Mouse (Mus musculus) adrenal gland, adult 18-20 months (tissue): ENCODE measurements at regions not wholly inside any gene's neighbourhood (a gene's known extent, or its start where the extent isn't known, plus 50 kb on each side); places are given as distances from the start of the nearest gene placed in this dataset.

Source experiments
- DNase-seq, 2 experiments: peaks; one replicate each; pipeline ENCODE4 v3.0.0; 2021 to 2022; ENCODE audit warnings: low spot score in 2 of 2

DNA sequence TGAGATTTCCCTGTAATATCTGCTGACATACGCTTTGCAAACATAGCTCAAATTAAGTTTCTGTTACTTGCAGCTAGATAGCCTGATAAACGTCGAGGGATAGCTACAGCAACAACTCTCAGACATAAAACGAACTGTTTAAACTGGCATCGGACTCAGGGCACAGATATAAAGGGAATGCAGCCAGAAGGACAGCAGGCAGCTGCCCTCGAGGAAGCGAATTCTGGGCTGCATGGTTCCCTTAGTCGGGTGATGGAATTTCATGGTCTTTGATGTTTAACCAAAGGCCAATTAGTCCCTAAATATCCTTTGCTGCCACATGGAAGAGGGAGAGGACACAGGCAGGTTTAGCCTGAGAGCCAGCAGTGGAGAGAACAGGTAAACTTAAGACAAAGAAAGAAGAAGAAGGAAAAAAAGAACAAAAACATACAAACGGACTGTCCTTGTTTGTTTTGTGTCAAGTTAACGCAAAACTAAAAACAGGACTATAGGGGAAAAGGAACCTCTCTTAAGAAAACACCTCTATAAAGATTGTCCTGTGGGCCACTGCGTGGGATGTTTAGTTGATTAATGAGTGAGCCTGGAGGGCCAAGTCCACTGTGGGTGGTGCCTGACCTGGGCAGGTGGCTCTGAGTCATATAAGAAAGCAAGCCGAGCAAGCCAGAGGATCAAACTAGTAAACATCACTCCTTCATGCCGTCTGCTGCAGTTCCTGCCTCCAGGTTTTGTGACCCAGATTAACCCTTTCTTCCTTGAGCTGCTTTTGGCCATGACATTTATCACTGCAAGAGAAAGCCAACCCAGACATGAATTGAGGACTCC lies 255.5 kb downstream of the Gm4791 start:
- DNase-seq: no peak

DNA sequence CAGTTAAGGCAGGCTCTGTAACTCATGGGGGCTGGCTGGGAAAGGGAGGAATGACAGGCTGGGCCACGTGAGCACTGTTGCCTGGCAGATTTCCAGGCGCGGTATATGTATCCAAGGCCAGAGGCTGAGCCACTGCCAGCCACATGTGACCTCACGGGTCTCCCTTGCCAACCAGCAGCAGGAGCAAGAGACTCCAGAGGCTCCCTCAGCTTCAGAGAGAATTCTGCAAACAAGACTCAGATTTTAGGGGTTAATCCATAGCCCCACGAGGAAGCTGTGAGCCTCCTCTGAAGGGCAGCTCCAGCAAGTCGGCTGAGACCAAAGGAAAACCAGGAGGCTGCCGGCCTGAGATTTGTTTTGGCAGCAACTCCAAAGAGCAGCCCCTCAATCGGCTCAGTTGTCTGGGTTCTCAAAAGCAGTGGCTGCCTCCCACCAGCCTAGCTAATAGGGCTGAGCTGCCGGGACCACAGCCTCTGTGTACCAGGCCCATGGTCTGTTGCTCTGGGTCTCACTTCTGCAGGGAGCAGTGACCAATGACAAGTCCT lies 264.0 kb upstream of the Cadm1 start:
- DNase-seq: peak; percentile 56 to 60

DNA sequence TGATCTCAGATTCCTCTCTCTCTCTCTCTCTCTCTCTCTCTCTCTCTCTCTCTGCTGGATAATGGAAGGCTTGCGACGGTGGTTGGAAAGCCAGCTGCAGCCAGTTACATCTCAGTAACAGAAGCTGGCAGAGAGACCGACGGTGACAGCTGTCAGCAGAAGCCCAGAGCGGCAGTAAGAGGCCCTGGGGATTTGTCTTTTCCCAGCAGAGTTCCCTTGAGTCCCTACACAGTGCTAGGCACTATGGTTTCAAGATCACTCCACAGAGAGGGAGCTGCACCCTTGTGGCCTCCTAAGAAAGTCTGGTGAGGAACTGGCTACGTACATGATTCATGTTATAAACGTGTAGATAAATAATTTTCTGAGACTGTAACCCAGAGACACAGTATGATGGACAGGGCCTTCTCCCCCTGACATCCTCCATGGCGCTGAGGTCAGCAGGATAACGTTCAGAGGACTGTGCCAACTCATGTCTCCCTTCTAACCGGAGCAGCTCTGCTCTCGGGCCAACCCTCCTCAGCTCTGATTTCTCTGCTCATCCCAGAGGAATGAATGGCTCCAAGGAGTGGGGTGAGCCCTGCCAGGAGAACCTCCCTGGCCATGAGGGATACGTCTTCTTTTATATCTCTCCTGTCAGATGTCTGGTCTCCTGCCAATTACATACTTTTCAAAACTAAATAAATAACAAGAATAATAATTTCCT lies 253.5 kb upstream of the Cadm1 start:
- DNase-seq: no peak

DNA sequence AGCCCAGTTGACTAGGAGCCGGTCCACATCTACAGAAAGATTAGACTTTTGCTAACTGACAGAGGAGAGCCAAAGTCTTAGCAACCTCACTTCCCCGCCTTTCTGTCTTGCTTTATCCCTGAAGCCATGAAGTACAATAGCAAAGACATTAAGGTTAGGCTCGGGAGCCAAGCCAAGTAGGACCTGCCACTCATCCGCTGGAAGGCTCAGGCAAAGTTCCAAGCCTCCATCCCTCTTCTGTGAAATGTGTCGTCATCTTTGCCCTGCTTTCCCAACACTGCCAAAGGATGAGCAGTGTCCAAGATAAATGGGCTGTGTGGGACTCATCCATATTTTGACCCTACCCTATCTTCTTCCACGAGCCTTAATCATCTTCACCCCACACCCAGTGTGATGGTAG lies 250.6 kb upstream of the Cadm1 start:
- peak in 1 of 2 experiments; percentile 9 for DNase-seq

DNA sequence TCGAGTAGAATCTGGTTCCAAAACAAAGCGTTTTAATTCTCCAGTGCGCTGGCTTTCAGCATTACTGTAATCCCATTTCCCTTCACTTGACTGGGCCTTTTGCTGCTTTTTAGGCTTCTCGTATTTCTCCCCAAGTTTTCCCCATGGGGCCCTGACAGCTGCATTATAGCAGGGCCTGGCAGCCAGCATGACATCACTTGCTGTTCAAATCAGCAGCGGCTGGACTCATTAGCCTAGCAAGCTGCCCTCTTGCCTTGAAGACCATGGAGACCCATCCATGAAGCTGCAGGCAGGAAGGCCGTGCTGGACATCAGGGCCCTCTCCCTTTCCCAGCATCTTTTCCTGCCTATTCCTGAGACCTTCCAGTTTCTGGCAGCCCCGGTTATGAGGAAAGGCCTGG lies 249.8 kb upstream of the Cadm1 start:
- DNase-seq: no peak

DNA sequence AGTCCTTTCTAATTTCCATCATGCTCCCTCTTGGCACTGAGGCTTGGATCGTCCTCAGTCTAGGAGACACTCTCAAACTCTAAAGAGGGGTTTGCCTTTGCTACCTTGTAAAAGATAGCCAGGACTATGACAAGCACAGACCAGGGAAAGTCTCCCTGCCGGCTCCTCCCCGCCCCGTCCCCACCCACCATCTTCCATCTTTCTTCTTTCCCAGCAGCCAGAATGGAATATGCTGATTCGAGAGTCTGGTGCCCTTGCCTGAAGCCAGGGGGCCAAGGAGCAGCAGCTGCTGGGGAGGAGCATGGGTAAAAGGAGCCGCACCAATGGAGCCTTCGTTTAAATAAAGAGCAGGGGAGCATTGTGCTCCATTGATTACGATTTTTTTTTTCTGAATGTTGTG lies 249.4 kb upstream of the Cadm1 start:
- DNase-seq: no peak

DNA sequence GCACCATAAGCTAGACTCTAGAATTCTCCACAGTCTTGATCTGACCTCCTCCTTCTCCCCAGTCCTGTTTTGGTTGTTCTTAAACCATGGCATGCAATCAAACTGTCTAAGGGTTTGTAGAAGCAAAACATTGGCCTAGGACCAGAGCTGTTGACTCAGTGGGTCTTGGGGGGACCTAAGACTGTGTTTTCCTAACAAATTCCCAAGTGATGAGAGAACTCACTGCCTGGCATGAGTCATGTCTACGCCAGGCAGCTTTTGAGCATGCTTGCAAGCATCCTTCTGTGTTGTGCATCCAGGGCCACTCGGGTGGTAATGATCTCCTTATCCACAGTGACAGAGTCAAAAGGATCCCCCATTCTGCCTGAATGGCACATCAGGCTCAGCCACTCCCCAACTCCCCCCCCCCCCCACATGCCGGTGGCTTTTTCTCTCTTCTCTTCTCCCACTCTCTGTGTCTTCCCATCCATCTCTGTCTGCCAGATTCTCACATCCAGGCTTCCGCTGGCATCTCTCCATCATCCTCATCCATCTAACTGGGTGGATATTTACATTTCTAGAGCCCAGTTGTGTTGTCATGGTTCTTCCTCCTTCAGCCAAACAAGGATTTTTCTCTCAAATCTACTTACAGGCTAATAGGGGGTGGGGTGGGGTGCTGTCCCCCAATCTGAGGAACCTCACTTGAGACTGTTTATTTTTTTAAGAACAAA lies 246.1 kb upstream of the Cadm1 start:
- no peak for DNase-seq

DNA sequence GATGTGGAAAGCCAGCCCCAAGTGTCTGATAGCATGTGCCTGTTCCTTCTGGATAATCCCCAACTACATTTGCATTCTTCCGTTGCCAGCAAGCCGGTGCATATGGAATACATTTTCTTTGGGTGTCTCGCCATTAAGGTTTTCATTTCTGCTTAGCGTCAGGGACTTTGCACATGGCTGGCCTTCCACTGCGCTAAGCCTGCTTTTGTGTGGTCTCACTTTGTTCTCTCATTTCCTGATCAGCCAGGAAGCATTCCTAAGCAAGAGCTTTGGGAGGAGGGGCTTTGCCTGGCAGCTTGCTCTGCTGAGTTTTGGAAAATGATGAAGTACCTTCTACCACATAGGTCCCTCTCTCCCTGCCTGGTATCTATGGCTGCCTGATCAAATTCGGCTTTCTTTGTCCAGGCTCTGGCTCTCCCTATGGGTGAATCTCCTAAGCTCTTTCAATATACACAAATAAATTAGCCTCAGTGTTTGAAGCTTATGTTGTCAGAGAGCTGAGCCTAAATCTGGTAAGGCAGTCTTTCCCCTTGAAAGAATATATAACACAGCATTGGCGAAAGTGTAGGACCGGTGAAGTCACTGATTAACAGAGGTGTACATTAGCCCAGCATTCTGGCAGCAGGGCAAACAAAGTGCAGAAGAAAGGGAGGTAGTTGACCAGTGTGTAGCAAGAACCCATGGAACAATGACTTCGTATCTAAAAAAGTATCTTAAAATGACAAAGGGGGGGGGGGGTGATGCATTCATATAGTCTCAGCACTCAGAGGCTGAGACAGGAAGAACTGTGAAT lies 242.8 kb upstream of the Cadm1 start:
- DNase-seq: no peak

DNA sequence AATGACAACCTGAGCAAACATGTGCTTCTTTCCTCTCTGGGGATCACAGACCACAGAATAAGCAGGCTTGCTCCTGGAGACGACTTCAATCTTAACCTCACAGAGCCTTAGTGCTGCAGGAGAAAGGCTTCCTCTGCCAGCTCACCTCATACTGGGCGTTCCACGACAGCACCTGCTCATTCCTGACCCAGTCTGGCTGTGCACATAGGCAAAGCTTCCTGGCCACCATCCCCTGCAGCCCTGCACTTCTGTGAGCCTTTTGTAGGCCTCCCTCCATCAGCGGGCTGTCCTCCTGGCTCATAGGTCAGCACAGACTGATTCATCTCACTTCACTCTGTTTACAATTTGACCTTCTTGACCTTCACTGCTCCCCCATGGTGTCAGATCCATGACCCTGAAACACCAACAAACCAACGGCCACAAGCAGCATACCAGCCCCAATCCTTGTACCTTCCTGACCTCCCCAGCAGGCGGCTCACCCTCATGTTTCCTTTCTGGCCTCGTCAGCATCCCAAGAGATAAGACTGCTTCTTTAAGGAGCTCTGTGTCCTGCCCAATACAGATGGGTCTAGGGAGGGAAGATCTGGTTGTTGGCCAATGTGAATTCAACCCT lies 241.3 kb upstream of the Cadm1 start:
- no peak for DNase-seq

DNA sequence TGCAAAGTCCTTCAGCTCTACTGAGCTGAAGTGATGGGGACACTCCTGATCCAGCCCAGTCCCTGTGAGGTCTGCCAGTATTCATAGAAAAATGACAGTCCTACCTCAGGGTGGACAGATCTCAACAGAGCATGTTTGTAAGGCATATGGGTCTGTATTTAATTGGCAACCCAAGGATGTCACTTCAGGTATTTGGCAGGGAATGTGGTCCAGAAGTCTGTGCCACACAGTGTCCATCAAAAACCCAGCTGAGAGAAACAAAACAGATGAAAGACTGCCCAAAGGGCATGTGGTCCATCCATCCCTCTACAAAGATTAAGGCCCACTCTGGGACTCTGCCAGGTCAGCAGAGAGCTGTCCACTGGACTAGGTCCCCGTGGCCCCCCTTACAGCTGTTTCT lies 229.3 kb upstream of the Cadm1 start:
- DNase-seq: no peak

DNA sequence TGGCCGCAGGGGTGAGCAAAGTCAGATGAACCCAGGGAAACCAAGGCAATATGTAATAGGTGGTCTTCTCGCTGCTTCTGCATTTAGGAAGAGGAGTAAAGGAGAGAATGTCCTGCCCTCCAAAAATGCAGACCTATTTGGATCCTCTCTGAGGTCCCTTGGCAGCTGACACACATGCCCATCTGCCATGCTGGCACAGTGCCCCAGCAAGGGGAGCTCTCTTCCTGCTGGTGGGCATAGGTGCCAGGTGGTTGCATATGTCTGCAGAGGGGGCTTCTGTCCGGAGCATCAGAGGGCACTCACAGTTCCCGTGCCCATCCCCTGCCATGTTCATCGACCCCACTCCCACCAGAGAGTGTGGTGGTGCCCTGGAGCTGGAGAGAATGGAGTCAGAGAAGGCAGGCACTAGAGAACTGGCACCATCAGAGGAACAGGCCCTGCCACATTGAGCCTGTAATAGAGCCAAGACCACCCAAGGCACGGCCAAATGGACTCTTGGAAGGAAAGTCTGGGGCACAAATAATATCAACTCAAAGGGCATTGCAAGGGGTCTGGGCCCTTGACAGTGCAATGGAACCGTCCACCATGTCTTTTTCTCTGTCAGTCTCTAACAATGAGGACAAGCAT lies 222.7 kb upstream of the Cadm1 start:
- DNase-seq: no peak

DNA sequence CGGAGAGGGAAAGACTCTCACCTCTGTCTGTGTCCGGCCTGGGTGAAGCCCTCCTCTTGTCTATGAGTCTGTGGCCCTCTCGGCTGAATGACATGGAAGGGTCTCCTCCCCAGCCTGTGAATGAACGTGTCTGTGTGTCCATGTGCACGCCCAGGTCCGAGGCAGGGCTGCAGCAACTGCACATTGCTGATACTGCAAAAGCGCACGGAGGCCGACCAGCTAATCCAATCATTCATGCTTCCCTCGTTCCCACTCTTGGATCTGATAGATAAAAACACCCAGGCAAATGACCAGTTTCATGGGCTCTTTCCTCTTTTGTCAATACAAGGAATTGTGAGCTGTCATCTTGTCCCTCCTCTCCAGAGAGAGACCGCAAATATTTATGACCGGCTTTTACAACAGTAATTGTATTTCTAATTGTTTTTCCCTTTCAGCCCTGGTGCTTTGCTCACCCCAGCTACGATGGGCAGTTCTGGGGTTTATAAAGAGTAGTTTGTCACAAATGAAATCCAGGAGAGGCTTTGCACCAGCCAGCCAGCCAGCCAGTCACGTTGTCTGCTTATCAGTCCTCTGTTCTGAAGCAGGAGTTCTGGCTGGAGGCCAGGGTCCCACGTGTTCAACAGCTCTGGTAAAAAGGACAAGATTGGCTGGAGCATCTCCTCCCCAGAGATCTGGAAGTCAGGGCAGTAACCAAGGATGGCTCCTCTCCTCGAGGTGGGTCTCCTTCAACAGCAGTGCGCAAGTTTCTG lies 222.0 kb upstream of the Cadm1 start:
- DNase-seq: peak; percentile 28 to 30

DNA sequence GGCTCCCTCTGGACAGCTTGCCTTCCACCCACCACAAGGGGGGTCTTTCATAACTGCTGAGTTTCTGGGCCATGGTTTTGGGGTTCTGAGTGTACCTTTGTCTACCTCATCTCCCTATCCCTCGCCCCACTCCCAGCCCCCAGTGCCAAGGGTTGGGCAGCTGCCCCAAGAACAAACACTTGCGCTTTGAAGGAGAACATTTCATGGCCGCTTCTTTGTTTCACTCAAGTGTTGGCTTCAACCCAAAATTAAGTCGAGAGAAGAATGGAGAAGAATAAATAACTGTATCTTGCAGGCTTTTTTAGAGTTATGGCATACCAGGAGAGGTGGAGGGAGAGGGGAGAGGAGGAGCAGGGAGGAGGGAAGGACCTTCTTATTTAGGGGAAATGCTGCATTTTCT lies 216.5 kb upstream of the Cadm1 start:
- no peak for DNase-seq

DNA sequence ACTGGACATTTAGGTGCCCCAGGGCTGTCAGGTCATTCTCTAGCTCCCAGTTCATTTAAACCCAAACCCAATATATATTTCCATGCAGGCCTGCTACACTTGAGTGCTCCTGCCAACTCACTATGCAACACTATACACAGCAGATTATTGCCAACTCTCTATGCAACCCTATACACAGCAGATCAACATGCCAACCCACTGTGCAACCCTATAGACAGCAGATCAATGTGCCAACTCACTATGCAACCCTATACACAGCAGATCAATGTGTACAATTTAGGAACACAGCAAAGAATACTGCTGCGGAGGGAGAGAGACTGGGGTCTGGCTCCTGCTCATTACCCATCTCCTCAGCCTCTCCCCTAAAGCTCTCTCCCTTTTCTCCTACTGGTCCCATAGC lies 215.7 kb upstream of the Cadm1 start:
- DNase-seq: no peak

DNA sequence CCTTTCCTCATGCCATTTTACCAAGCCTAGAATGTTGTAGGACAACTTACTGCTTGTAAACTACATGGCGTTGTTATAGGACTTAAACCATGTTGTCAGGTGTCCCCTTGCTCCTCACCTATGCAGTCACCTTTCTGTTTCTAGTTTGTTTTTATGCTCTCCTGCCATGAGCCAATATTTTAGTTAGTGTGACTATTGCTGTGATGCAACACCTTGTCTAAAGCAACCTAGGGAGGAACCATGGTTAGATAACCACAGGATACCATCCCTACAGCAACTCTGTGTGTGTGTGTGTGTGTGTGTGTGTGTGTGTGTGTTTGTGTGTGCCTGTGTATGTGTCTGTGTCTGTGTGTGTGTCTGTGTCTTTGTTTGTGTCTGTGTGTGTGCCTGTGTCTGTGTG lies 209.6 kb upstream of the Cadm1 start:
- no peak for DNase-seq

DNA sequence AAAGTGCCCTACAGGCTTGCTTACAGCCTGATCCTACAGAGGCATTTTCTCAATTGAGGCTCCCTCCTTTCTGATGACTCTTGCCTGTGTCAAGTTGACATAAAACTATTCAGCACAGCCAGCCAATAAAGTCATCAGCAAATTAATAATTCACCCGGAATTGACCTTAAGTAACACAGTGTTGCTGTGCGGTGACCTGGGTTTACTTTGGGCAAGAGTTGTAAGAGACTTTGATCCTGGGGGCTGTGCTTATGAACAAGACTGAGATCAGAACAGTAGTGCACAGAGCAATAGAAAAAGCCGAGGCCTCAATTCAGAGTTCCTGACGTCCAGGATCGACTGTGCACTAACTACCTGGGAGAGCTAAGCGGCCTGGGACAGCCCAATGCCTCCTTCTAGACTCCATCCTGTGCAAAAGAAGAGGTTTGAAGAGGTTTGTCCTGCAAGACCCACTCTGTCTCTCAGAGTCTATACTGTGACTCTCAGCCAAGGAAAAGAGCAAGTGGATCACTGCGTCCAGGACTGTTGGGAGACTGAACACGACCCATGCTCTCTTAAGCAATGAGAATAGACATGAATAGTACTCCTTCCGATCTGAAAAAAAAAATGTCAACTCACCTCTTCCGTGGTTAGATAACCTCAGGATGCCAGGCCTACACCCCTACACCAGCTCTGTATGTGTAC lies 208.7 kb upstream of the Cadm1 start:
- DNase-seq: no peak

DNA sequence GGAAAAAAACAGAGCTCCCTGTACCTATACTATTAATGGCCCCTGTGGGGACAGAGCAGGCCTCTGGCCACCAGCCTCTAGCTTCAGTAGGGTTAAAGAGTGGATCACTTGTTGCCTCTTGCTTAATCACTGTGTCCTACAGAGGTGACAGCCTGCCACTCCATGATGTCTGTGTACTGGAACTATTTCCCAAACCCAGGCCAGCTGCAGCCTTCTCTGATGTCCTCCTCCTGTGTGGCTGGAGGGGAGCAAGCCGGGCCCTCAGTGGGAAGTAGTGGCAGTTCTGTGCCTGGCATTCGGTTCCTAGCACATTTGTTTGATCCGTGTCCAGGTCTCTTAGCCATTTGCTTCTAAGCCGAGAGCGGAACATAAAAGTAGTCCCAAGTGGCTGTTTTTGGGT lies 207.7 kb upstream of the Cadm1 start:
- no peak for DNase-seq

DNA sequence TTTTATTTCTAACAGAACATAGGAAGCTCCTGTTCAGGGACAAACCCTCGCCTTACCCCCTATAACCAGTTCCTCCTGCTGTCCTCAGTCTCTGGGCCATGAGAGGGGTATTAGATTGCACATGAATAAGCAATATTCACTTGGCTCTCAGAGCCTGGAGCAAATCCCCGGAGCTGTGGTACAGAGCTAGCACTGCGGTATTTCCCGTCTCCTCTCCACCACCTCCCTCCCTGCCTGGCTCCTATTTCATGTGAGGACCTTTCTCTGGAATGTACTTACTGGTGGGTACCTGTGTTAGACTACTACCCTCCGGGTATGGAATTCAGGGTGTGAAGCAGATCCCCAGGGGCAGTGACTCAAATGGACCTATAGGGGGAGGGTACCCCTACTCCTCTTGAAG lies 206.9 kb upstream of the Cadm1 start:
- DNase-seq: no peak

DNA sequence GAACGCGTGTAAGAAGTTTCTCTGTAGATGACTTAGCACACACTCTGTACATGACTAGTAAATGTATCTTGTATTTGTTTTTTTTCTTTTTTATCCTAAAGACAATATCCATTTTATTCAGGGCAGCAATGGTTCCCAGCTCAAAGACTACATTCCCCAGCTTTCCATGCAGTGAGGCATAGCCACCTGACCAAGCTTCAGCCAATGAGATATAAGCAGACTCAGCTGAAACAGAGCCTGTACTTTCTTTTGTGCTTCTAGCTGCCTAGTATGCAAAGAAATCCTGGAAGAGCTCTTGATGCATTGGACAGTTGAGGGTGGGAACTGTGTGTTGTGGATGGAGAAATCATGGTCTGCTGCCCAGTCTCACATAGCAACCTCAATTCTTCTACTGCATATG lies 202.4 kb upstream of the Cadm1 start:
- no peak for DNase-seq
